Mouse (Mus musculus): ENCODE results near the gene Rpusd3. TPM values are rescaled to one million over a fixed set of nuclear protein-coding genes. Genes with fewer than 3 reads are reported as not detected.

Rpusd3 gene
- polyA plus RNA-seq, 1 experiment from 2014 or later, result 21.3 TPM

Small RNA genes within 50 kb of the gene (microRNA-seq; reads per million reads assigned to microRNA genes)
- gene Gm24387, result not detected

Other genes starting within 250 kb of the Rpusd3 start
- gene Lhfpl4, start 224.0 kb downstream of the Rpusd3 start, polyA plus RNA-seq (2015; fragmentation: Nextera tagmentation; extraction: Ambion mirVana), result 0.46 and 0.92 TPM in 2 replicates
- 29.1 and 29.7 TPM in 2 replicates for gene Mtmr14, start 181.5 kb downstream of the Rpusd3 start, polyA plus RNA-seq (2015; fragmentation: Nextera tagmentation; extraction: Ambion mirVana)
- 0.10 and 0.20 TPM in 2 replicates for gene Cpne9, start 137.0 kb downstream of the Rpusd3 start, polyA plus RNA-seq (2015; fragmentation: Nextera tagmentation; extraction: Ambion mirVana)
- 15.1 and 16.1 TPM in 2 replicates for gene Brpf1, start 112.2 kb downstream of the Rpusd3 start, polyA plus RNA-seq (2015; fragmentation: Nextera tagmentation; extraction: Ambion mirVana)
- gene Ogg1, start 92.4 kb downstream of the Rpusd3 start, polyA plus RNA-seq (2015; fragmentation: Nextera tagmentation; extraction: Ambion mirVana), result 10.6 and 10.7 TPM in 2 replicates
- 91.4 and 91.7 TPM in 2 replicates for gene Camk1, start 75.4 kb downstream of the Rpusd3 start, polyA plus RNA-seq (2015; fragmentation: Nextera tagmentation; extraction: Ambion mirVana)
- gene Tada3, start 41.5 kb downstream of the Rpusd3 start, polyA plus RNA-seq (2015; fragmentation: Nextera tagmentation; extraction: Ambion mirVana), result 45.1 and 48.7 TPM in 2 replicates
- gene Arpc4, start 41.2 kb downstream of the Rpusd3 start, polyA plus RNA-seq (2015; fragmentation: Nextera tagmentation; extraction: Ambion mirVana), result 392 and 399 TPM in 2 replicates
- gene Ttll3, start 30.1 kb downstream of the Rpusd3 start, polyA plus RNA-seq (2015; fragmentation: Nextera tagmentation; extraction: Ambion mirVana), result 4.4 and 5.6 TPM in 2 replicates
- gene Cidec, start 16.4 kb upstream of the Rpusd3 start, polyA plus RNA-seq (2015; fragmentation: Nextera tagmentation; extraction: Ambion mirVana), result 0.63 TPM in 1 of 2 replicates, not detected in the other
- gene Jagn1, start 23.2 kb upstream of the Rpusd3 start, polyA plus RNA-seq (2015; fragmentation: Nextera tagmentation; extraction: Ambion mirVana), result 85.0 and 88.5 TPM in 2 replicates
- 8.9 and 9.7 TPM in 2 replicates for gene Il17re, start 39.1 kb upstream of the Rpusd3 start, polyA plus RNA-seq (2015; fragmentation: Nextera tagmentation; extraction: Ambion mirVana)
- gene Il17rc, start 52.1 kb upstream of the Rpusd3 start, polyA plus RNA-seq (2015; fragmentation: Nextera tagmentation; extraction: Ambion mirVana), result 58.4 and 63.5 TPM in 2 replicates
- gene Creld1, start 64.0 kb upstream of the Rpusd3 start, polyA plus RNA-seq (2015; fragmentation: Nextera tagmentation; extraction: Ambion mirVana), result 22.1 and 27.2 TPM in 2 replicates
- 0.44 and 0.61 TPM in 2 replicates for gene Prrt3, start 82.6 kb upstream of the Rpusd3 start, polyA plus RNA-seq (2015; fragmentation: Nextera tagmentation; extraction: Ambion mirVana)
- gene Emc3, start 112.3 kb upstream of the Rpusd3 start, polyA plus RNA-seq (2015; fragmentation: Nextera tagmentation; extraction: Ambion mirVana), result 106 and 110 TPM in 2 replicates
- 5.9 and 6.6 TPM in 2 replicates for gene Fancd2, start 112.3 kb upstream of the Rpusd3 start, polyA plus RNA-seq (2015; fragmentation: Nextera tagmentation; extraction: Ambion mirVana)
- not detected in 2 replicates for gene Fancd2os, start 181.4 kb upstream of the Rpusd3 start, polyA plus RNA-seq (2015; fragmentation: Nextera tagmentation; extraction: Ambion mirVana)
- 222 and 231 TPM in 2 replicates for gene Brk1, start 185.4 kb upstream of the Rpusd3 start, polyA plus RNA-seq (2015; fragmentation: Nextera tagmentation; extraction: Ambion mirVana)
- 41.4 and 44.3 TPM in 2 replicates for gene Vhl, start 204.6 kb upstream of the Rpusd3 start, polyA plus RNA-seq (2015; fragmentation: Nextera tagmentation; extraction: Ambion mirVana)
- 4.1 and 4.6 TPM in 2 replicates for gene Irak2, start 219.1 kb upstream of the Rpusd3 start, polyA plus RNA-seq (2015; fragmentation: Nextera tagmentation; extraction: Ambion mirVana)